Mouse (Mus musculus) 3T3-L1 (cell line): ENCODE data around the gene Spdye4c.

Experiments
- DNase-seq: peaks from one replicate; pipeline ENCODE4 v3.0.0-alpha.2; 2015; ENCODE audit warnings: low read depth, low spot score

Spdye4c gene

DNA sequence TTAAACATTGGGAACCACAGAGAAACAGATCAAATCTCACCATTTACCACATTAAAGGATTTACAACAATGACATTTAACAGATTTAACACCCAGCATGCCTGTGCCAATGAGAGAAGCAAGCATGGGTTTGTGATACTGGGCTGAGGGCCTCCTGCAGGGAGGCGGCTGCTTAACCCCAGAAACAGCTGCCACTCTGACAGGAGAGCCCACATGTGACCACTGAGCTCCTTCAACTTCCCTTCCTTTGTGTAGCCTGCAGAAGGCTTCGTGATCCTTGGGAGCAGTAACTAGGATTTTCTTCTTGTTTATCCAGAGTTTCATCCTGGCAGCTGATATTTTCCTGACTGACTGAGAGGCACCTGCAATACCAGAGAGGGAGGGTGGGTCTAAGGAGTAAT lies 10.5 kb downstream of the Spdye4c start:
- DNase-seq = no peak

- DNase-seq = no peak
These were observed 18.3 kb downstream of the Spdye4c start for GRCm38 (mm10) chr2:128609286-128609685.

DNA sequence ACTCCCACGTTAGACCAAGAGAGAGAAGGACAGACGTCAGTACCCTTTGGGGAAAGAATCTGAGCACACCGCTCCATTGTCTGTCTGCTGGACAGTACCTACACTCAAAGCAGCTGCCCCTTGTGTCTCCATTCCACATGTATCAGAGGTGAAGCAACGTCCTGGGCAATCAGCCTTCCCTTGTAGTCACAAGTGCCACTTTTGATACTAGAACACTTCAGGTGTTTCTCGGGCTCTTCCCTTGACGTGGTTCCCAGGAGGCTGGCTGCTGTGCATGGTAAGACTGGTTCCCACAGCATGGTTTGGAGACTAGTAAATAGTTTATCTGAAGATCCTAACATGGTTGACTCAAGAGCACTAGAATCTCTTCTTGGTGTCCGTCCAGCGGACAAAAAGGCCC lies 20.2 kb downstream of the Spdye4c start:
- DNase-seq = no peak

- DNase-seq = no peak
These were observed 21.3 kb downstream of the Spdye4c start for GRCm38 (mm10) chr2:128612275-128612674.

GRCm38 (mm10) chr2:128613365-128613764 lies 22.4 kb downstream of the Spdye4c start:
- DNase-seq = no peak

GRCm38 (mm10) chr2:128615366-128615765 lies 24.4 kb downstream of the Spdye4c start:
- no peak for DNase-seq

GRCm38 (mm10) chr2:128620578-128620977 lies 29.6 kb downstream of the Spdye4c start:
- no peak for DNase-seq
